Mouse (Mus musculus) midbrain, embryonic 11.5 days (tissue): ENCODE results near the gene 4930516K23Rik. TPM values are rescaled to one million over a fixed set of nuclear protein-coding genes. Genes with fewer than 3 reads are reported as not detected.

Source experiments
- ATAC-seq: fragments of 200-750 bp; cut with Nextera tagmentation; 2 replicates; pipeline ENCODE4 v1.8.0; 2017; ENCODE audit warnings: moderate TSS enrichment, moderate library complexity; ENCODE audit not compliant: low FRiP score
- DNase-seq: peaks from one replicate; pipeline ENCODE4 v3.0.0; 2015; ENCODE audit warnings: low spot score; ENCODE audit errors: missing footprints
- H3K27ac ChIP-seq: fragments of 300-500 bp; sonication (generic); 2 replicates; pipeline ENCODE4 v1.5.1; 2014; ENCODE audit warnings: low read depth, low read length
- H3K27me3 ChIP-seq: fragments of 300-500 bp; sonication (generic); 2 replicates; pipeline ENCODE4 v1.6.1; 2014; ENCODE audit warnings: mild to moderate bottlenecking, low read length, moderate library complexity, mixed read lengths; ENCODE audit not compliant: control insufficient read depth, insufficient read depth
- H3K36me3 ChIP-seq: fragments of 300-500 bp; sonication (generic); 2 replicates; pipeline ENCODE4 v1.6.1; 2014; ENCODE audit warnings: mild to moderate bottlenecking, low read length, moderate library complexity, mixed read lengths; ENCODE audit not compliant: control insufficient read depth, insufficient read depth
- H3K4me1 ChIP-seq: fragments of 300-500 bp; sonication (generic); 2 replicates; pipeline ENCODE4 v1.6.1; 2014; ENCODE audit warnings: low read length; ENCODE audit not compliant: control insufficient read depth, insufficient read depth
- H3K4me2 ChIP-seq: fragments of 300-500 bp; sonication (generic); 2 replicates; pipeline ENCODE4 v1.6.1; 2014; ENCODE audit warnings: mild to moderate bottlenecking, moderate library complexity
- H3K4me3 ChIP-seq: fragments of 300-500 bp; sonication (generic); 2 replicates; pipeline ENCODE4 v1.5.1; 2014; ENCODE audit warnings: low read depth, low read length
- H3K9ac ChIP-seq: fragments of 300-500 bp; sonication (generic); 2 replicates; pipeline ENCODE4 v1.6.1; 2014; ENCODE audit warnings: low read length
- H3K9me3 ChIP-seq: fragments of 300-500 bp; sonication (generic); 2 replicates; pipeline ENCODE4 v1.6.1; 2016; ENCODE audit warnings: low read length; ENCODE audit not compliant: control insufficient read depth
- WGBS: fragments of 180-500 bp; shearing (Covaris S2); extraction: QIAGEN DNeasy Blood & Tissue Kit; methylation state at CpG from one replicate; pipeline ENCODE4 v1.1.7; 2014; 5-methylcytosine and 5-hydroxymethylcytosine counted together
- polyA plus RNA-seq: library from polyadenylated mRNA; unstranded; fragments of >200 nt; fragmentation: Nextera tagmentation; extraction: Ambion mirVana; gene quantifications from 2 replicates; pipeline ENCODE4 v1.2.1, GENCODE M21; 2014

Gene 4930516K23Rik
- polyA plus RNA-seq, 1 experiment from 2014 or later: not detected

GRCm38 (mm10) chr7:104026978-104027377, 34.3 kb downstream of the 4930516K23Rik start:
- no peak for DNase-seq
- Histone ChIP-seq H3K36me3 (no peaks in the 10 kb centered on the region), H3K9me3 (no peaks in the 10 kb centered on the region), H3K4me1 (no peaks in the 10 kb centered on the region), H3K27me3 (no peaks in the 10 kb centered on the region), H3K27ac (no peak overlapping the region), H3K4me3 (no peak overlapping the region), H3K9ac (no peak overlapping the region), H3K4me2 (no peak overlapping the region)
- WGBS: 90% methylated on average over 3 of the region's 3 CpGs
- no peak for ATAC-seq

DNA sequence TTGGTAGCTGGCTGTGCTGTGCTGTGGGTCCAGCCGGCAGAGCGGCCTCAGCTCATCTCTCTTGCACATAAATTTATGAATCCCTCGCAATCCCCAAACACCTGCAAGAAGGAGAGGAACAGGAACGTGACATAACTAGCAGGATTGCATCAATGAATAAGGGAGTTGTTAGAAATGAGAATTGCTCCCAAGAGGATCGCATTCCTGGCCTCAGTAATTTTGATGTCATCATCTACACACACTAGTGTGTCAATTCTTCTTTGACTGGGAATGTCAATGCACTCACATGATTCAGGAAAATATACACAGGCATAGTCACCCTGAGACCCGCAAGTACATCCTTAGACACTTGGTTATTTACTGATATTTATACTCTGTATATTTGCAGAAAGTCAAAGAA, 35.8 kb downstream of the 4930516K23Rik start, which contains the start of gene Olfr640:
TSS of gene Olfr640 (minus strand) at position 101 of the 400 bp plus-strand sequence.
- no peak within 1 kb of the TSS for H3K4me2 ChIP-seq
- no peak within 1 kb of the TSS for H3K4me3 ChIP-seq
- H3K9me3 ChIP-seq: no peaks in the 10 kb centered on the region
- H3K4me1 ChIP-seq: no peaks in the 10 kb centered on the region
- WGBS: 80% methylated on average over 6 of the region's 6 CpGs
- no peak within 1 kb of the TSS for H3K9ac ChIP-seq
- DNase-seq: no peak
- H3K27ac ChIP-seq: no peak within 1 kb of the TSS
- no peaks in the 10 kb centered on the region for H3K36me3 ChIP-seq
- no peaks in the 10 kb centered on the region for H3K27me3 ChIP-seq
- ATAC-seq: no peak

DNA sequence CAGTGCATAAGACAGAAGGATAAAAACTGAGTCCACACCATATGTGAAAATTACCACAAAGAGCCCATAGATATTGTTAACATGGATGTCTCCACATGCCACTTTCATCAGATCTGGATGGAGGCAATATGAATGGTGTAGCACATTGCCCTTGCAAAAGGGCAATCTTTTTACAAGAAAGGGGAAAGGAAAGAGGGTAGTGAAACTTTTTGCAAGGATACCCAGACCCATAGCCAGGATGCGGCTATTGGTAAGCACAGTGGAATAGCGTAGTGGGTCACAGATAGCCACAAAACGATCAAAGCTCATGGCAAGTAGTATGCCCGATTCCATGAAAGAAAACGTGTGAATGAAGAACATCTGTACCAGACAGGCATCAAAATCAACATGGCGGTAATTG, 39.6 kb downstream of the 4930516K23Rik start:
- Histone ChIP-seq H3K4me2 (no peak overlapping the region), H3K27me3 (no peaks in the 10 kb centered on the region), H3K9ac (no peak overlapping the region), H3K4me3 (no peak overlapping the region), H3K4me1 (no peaks in the 10 kb centered on the region), H3K36me3 (no peaks in the 10 kb centered on the region), H3K9me3 (no peaks in the 10 kb centered on the region), H3K27ac (no peak overlapping the region)
- DNase-seq: peak; percentile 6
- WGBS: 90% methylated on average over 6 of the region's 6 CpGs
- ATAC-seq: no peak

DNA sequence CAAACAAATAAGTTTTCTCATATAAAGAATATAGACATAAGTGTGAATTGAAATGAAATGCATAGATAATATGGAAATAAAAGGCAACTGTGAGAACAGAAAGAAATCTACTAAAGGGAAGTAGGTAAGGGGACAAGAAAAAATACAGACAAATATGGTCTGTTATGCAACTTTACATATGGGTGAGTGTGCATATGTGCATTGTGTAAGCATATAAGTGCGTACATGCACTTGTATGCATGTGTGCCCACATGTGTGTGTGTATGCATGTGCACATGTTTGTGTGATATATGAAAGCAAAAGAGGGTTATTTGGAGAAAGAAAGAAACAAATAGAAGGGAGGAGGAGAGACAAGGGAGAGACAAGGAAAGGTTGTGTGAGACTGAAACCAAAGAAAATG, 42.3 kb downstream of the 4930516K23Rik start:
- WGBS: 95% methylated on average over 1 of the region's 1 CpGs
- ATAC-seq (no peak), DNase-seq (peak; percentile 26)
- Histone ChIP-seq H3K27ac (no peak overlapping the region), H3K4me1 (no peaks in the 10 kb centered on the region), H3K4me2 (no peak overlapping the region), H3K27me3 (no peaks in the 10 kb centered on the region), H3K9ac (no peak overlapping the region), H3K36me3 (no peaks in the 10 kb centered on the region), H3K9me3 (no peaks in the 10 kb centered on the region), H3K4me3 (no peak overlapping the region)

DNA sequence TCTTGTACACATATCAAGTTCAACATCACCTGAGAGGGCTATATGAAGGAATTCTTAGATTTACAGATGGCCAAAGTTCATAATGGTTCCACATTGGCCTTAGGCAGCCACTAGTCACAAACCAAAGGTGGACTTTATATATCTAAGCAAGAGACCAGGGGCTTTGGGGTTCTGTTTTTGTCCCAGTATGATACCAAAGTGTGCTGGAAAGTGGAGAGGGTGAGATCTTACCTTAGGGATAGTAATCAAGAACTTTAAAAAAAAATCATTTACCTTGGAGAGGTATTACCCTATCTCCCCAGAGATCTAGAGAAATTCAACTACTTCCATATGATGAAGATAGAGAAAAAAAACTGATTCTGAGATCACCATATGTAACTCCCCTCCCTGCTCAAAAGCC, 44.0 kb downstream of the 4930516K23Rik start, which contains the start of gene Olfr639:
TSS of gene Olfr639 (minus strand) at position 101 of the 400 bp plus-strand sequence.
- no peaks in the 10 kb centered on the region for H3K36me3 ChIP-seq
- no peaks in the 10 kb centered on the region for H3K27me3 ChIP-seq
- no peak for DNase-seq
- no peaks in the 10 kb centered on the region for H3K9me3 ChIP-seq
- no peak within 1 kb of the TSS for H3K4me3 ChIP-seq
- H3K9ac ChIP-seq: no peak within 1 kb of the TSS
- ATAC-seq: no peak
- H3K27ac ChIP-seq: no peak within 1 kb of the TSS
- no peak within 1 kb of the TSS for H3K4me2 ChIP-seq
- H3K4me1 ChIP-seq: no peaks in the 10 kb centered on the region

Other genes starting within 250 kb of the 4930516K23Rik start
- gene Hbb-bt, start 247.4 kb downstream of the 4930516K23Rik start, polyA plus RNA-seq: 767 and 794 TPM in 2 replicates
- 259 and 279 TPM in 2 replicates for gene Hbb-bs, start 233.3 kb downstream of the 4930516K23Rik start, polyA plus RNA-seq
- gene Hbb-bh2, start 220.9 kb downstream of the 4930516K23Rik start, polyA plus RNA-seq: not detected in 2 replicates
- gene Hbb-bh1, start 218.3 kb downstream of the 4930516K23Rik start, polyA plus RNA-seq: 2,751 and 2,795 TPM in 2 replicates
- 11,345 and 11,485 TPM in 2 replicates for gene Hbb-y, start 208.2 kb downstream of the 4930516K23Rik start, polyA plus RNA-seq
- gene Olfr66, start 175.2 kb downstream of the 4930516K23Rik start, polyA plus RNA-seq: not detected in 2 replicates
- not detected in 2 replicates for gene Olfr64, start 167.0 kb downstream of the 4930516K23Rik start, polyA plus RNA-seq
- not detected in 2 replicates for gene Olfr65, start 158.0 kb downstream of the 4930516K23Rik start, polyA plus RNA-seq
- gene Olfr631, start 132.6 kb downstream of the 4930516K23Rik start, polyA plus RNA-seq: not detected in 2 replicates
- not detected in 2 replicates for gene Olfr632, start 127.1 kb downstream of the 4930516K23Rik start, polyA plus RNA-seq
- not detected in 2 replicates for gene Olfr633, start 117.0 kb downstream of the 4930516K23Rik start, polyA plus RNA-seq
- 0.01 and 0.03 TPM in 2 replicates for gene Olfr635, start 90.3 kb downstream of the 4930516K23Rik start, polyA plus RNA-seq
- not detected in 2 replicates for gene Olfr638, start 62.7 kb downstream of the 4930516K23Rik start, polyA plus RNA-seq
- not detected in 2 replicates for gene Olfr639, start 44.1 kb downstream of the 4930516K23Rik start, polyA plus RNA-seq
- gene Olfr640, start 35.9 kb downstream of the 4930516K23Rik start, polyA plus RNA-seq: not detected in 2 replicates
- not detected in 2 replicates for gene Olfr641, start 26.0 kb downstream of the 4930516K23Rik start, polyA plus RNA-seq
- not detected in 2 replicates for gene Olfr642, start 8.8 kb downstream of the 4930516K23Rik start, polyA plus RNA-seq
- gene Olfr644, start 10.4 kb upstream of the 4930516K23Rik start, polyA plus RNA-seq: not detected in 2 replicates
- not detected in 2 replicates for gene Olfr645, start 24.0 kb upstream of the 4930516K23Rik start, polyA plus RNA-seq
- gene Olfr646, start 43.4 kb upstream of the 4930516K23Rik start, polyA plus RNA-seq: not detected in 2 replicates
- not detected in 2 replicates for gene Ubqln5, start 68.4 kb upstream of the 4930516K23Rik start, polyA plus RNA-seq
- not detected in 2 replicates for gene Olfr643, start 76.0 kb upstream of the 4930516K23Rik start, polyA plus RNA-seq
- gene Ubqln3, start 81.8 kb upstream of the 4930516K23Rik start, polyA plus RNA-seq: not detected in 2 replicates
- gene Ubqlnl, start 89.1 kb upstream of the 4930516K23Rik start, polyA plus RNA-seq: not detected in 2 replicates
- not detected in 2 replicates for gene Olfm5, start 103.4 kb upstream of the 4930516K23Rik start, polyA plus RNA-seq
- 0.19 and 0.26 TPM in 2 replicates for gene Olfr648, start 121.9 kb upstream of the 4930516K23Rik start, polyA plus RNA-seq
- not detected in 2 replicates for gene Olfr649, start 134.5 kb upstream of the 4930516K23Rik start, polyA plus RNA-seq
- 2.5 and 2.8 TPM in 2 replicates for gene Trim6, start 157.3 kb upstream of the 4930516K23Rik start, polyA plus RNA-seq
- gene Trim34a, start 183.0 kb upstream of the 4930516K23Rik start, polyA plus RNA-seq: 0.63 and 0.68 TPM in 2 replicates
- 0.40 TPM in 1 of 2 replicates, not detected in the other for gene Trim5, start 226.6 kb upstream of the 4930516K23Rik start, polyA plus RNA-seq